Mouse (Mus musculus): Measurements from ENCODE around the gene Tyk2. TPM values are rescaled to one million over a fixed set of nuclear protein-coding genes. Genes with fewer than 3 reads are reported as not detected.

Gene Tyk2
- polyA plus RNA-seq, 1 experiment from 2014 or later = 11.5 TPM

- WGBS = 93% methylated on average over 1 of the region's 1 CpGs
- Histone ChIP-seq H3K9ac (ENCODE audit: low read depth, low read length) (no peak overlapping the region), H3K27me3 (replicated peaks; ENCODE audit: control insufficient read depth, insufficient read depth, low read length) (no peaks in the 10 kb centered on the region), H3K36me3 (ENCODE audit: control insufficient read depth, insufficient read depth, low read length) (peaks cover 48% of the 10 kb centered on the region), H3K27ac (ENCODE audit: low read depth, low read length) (peak overlapping the region; percentile 70), H3K4me3 (ENCODE audit: low read depth, low read length) (0 out of 2 replicates have a peak overlapping the region, but pooled peaks have one; percentile 85), H3K9me3 (ENCODE audit: control insufficient read depth, low read length) (no peaks in the 10 kb centered on the region), H3K4me1 (replicated peaks; ENCODE audit: control insufficient read depth, insufficient read depth, low read length) (peaks cover 10% of the 10 kb centered on the region; the same call in 1 of the 2 replicates), H3K4me2 (peak overlapping the region; percentile 65)
- no peak for DNase-seq (ENCODE audit: low spot score)
- no peak for ATAC-seq (replicated peaks; ENCODE audit: low FRiP score)
Measured at GRCm38 (mm10) chr9:21074173-21074572, 56.9 kb downstream of the Tyk2 start.

GRCm38 (mm10) chr9:21073044-21073840 is 57.8 kb downstream of the Tyk2 start, which contains the start of the genes Gm49373 and Fdx1l:
TSS of gene Gm49373 (minus strand) at chr9:21073096.
TSS of gene Fdx1l (minus strand) at chr9:21073614.
- H3K27ac ChIP-seq (ENCODE audit: low read depth, low read length) = peak within 1 kb of the TSS; percentile 70
- peaks cover 10% of the 10 kb centered on the region; the same call in 1 of the 2 replicates for H3K4me1 ChIP-seq (replicated peaks; ENCODE audit: control insufficient read depth, insufficient read depth, low read length)
- WGBS = 2% methylated on average over 57 of the region's 58 CpGs
- H3K27me3 ChIP-seq (replicated peaks; ENCODE audit: control insufficient read depth, insufficient read depth, low read length) = no peaks in the 10 kb centered on the region
- ATAC-seq (replicated peaks; ENCODE audit: low FRiP score) (peak; percentile 91), DNase-seq (ENCODE audit: low spot score) (peak; percentile 88)
- no peaks in the 10 kb centered on the region for H3K9me3 ChIP-seq (ENCODE audit: control insufficient read depth, low read length)
- H3K9ac ChIP-seq (ENCODE audit: low read depth, low read length) = peak within 1 kb of the TSS; percentile 93
- peak within 1 kb of the TSS; percentile 65 for H3K4me2 ChIP-seq
- H3K36me3 ChIP-seq (ENCODE audit: control insufficient read depth, insufficient read depth, low read length) = peaks cover 40% of the 10 kb centered on the region
- H3K4me3 ChIP-seq (ENCODE audit: low read depth, low read length) = peak within 1 kb of the TSS; percentile 85

- ATAC-seq (replicated peaks; ENCODE audit: low FRiP score) (peak; percentile 24), DNase-seq (ENCODE audit: low spot score) (peak; percentile 50)
- peaks cover 38% of the 10 kb centered on the region for H3K36me3 ChIP-seq (ENCODE audit: control insufficient read depth, insufficient read depth, low read length)
- peak overlapping the region; percentile 70; the same call in 1 of the 2 replicates for H3K27ac ChIP-seq (ENCODE audit: low read depth, low read length)
- H3K4me1 ChIP-seq (replicated peaks; ENCODE audit: control insufficient read depth, insufficient read depth, low read length) = peaks cover 10% of the 10 kb centered on the region; the same call in 1 of the 2 replicates
- peak overlapping the region; percentile 65 for H3K4me2 ChIP-seq
- H3K9me3 ChIP-seq (ENCODE audit: control insufficient read depth, low read length) = no peaks in the 10 kb centered on the region
- 11% methylated on average over 4 of the region's 4 CpGs for WGBS
- H3K27me3 ChIP-seq (replicated peaks; ENCODE audit: control insufficient read depth, insufficient read depth, low read length) = no peaks in the 10 kb centered on the region
- H3K4me3 ChIP-seq (ENCODE audit: low read depth, low read length) = peak overlapping the region; percentile 85
- peak overlapping the region; percentile 93 for H3K9ac ChIP-seq (ENCODE audit: low read depth, low read length)
Measured at GRCm38 (mm10) chr9:21072641-21073040, 58.4 kb downstream of the Tyk2 start.

- Histone ChIP-seq H3K27me3 (replicated peaks; ENCODE audit: control insufficient read depth, insufficient read depth, low read length) (no peaks in the 10 kb centered on the region), H3K4me1 (replicated peaks; ENCODE audit: control insufficient read depth, insufficient read depth, low read length) (peaks cover 5% of the 10 kb centered on the region; the same call in 1 of the 2 replicates), H3K4me3 (ENCODE audit: low read depth, low read length) (no peak within 1 kb of the TSS), H3K9me3 (ENCODE audit: control insufficient read depth, low read length) (no peaks in the 10 kb centered on the region), H3K27ac (ENCODE audit: low read depth, low read length) (no peak within 1 kb of the TSS), H3K9ac (ENCODE audit: low read depth, low read length) (no peak within 1 kb of the TSS), H3K36me3 (ENCODE audit: control insufficient read depth, insufficient read depth, low read length) (peaks cover 32% of the 10 kb centered on the region), H3K4me2 (no peak within 1 kb of the TSS)
- ATAC-seq (replicated peaks; ENCODE audit: low FRiP score) = no peak
- no peak for DNase-seq (ENCODE audit: low spot score)
- WGBS = 83% methylated on average over 27 of the region's 27 CpGs
Measured at GRCm38 (mm10) chr9:21067006-21067684, 63.9 kb downstream of the Tyk2 start, which contains the start of gene Zglp1. TSS of gene Zglp1 (minus strand) at chr9:21067093.

GRCm38 (mm10) chr9:21062928-21063327 is 68.1 kb downstream of the Tyk2 start:
- Histone ChIP-seq H3K4me1 (replicated peaks; ENCODE audit: control insufficient read depth, insufficient read depth, low read length) (no peaks in the 10 kb centered on the region), H3K27ac (ENCODE audit: low read depth, low read length) (no peak overlapping the region), H3K27me3 (replicated peaks; ENCODE audit: control insufficient read depth, insufficient read depth, low read length) (no peaks in the 10 kb centered on the region), H3K4me2 (no peak overlapping the region), H3K4me3 (ENCODE audit: low read depth, low read length) (no peak overlapping the region), H3K9ac (ENCODE audit: low read depth, low read length) (no peak overlapping the region), H3K36me3 (ENCODE audit: control insufficient read depth, insufficient read depth, low read length) (peaks cover 25% of the 10 kb centered on the region), H3K9me3 (ENCODE audit: control insufficient read depth, low read length) (no peaks in the 10 kb centered on the region)
- no peak for ATAC-seq (replicated peaks; ENCODE audit: low FRiP score)
- WGBS = 80% methylated on average over 2 of the region's 2 CpGs
- DNase-seq (ENCODE audit: low spot score) = no peak

Small RNA genes lying within 50 kb of the gene (microRNA-seq; reads per million reads assigned to microRNA genes)
- not detected for gene Mir7082 (ENCODE audit: borderline number of aligned reads)

Other genes with a start within 250 kb of the Tyk2 start
- 170 and 178 TPM in 2 replicates for gene Ppan, start 243.1 kb downstream of the Tyk2 start, polyA plus RNA-seq (2014; fragmentation: Nextera tagmentation; extraction: Ambion mirVana)
- 440 and 448 TPM in 2 replicates for gene Eif3g, start 232.6 kb downstream of the Tyk2 start, polyA plus RNA-seq (2014; fragmentation: Nextera tagmentation; extraction: Ambion mirVana)
- gene Dnmt1, start 171.4 kb downstream of the Tyk2 start, polyA plus RNA-seq (2014; fragmentation: Nextera tagmentation; extraction: Ambion mirVana) = 85.1 and 87.5 TPM in 2 replicates
- gene S1pr2, start 154.5 kb downstream of the Tyk2 start, polyA plus RNA-seq (2014; fragmentation: Nextera tagmentation; extraction: Ambion mirVana) = 15.2 and 16.8 TPM in 2 replicates
- 138 and 145 TPM in 2 replicates for gene Mrpl4, start 128.5 kb downstream of the Tyk2 start, polyA plus RNA-seq (2014; fragmentation: Nextera tagmentation; extraction: Ambion mirVana)
- gene Icam1, start 115.3 kb downstream of the Tyk2 start, polyA plus RNA-seq (2014; fragmentation: Nextera tagmentation; extraction: Ambion mirVana) = 12.2 and 13.0 TPM in 2 replicates
- 146 and 147 TPM in 2 replicates for gene Icam4, start 101.9 kb downstream of the Tyk2 start, polyA plus RNA-seq (2014; fragmentation: Nextera tagmentation; extraction: Ambion mirVana)
- gene Icam5, start 99.2 kb downstream of the Tyk2 start, polyA plus RNA-seq (2014; fragmentation: Nextera tagmentation; extraction: Ambion mirVana) = 0.37 and 0.44 TPM in 2 replicates
- gene Zglp1, start 64.2 kb downstream of the Tyk2 start, polyA plus RNA-seq (2014; fragmentation: Nextera tagmentation; extraction: Ambion mirVana) = 0.67 and 1.4 TPM in 2 replicates
- gene Gm49373, start 58.1 kb downstream of the Tyk2 start, polyA plus RNA-seq (2014; fragmentation: Nextera tagmentation; extraction: Ambion mirVana) = 0.53 and 1.4 TPM in 2 replicates
- gene Fdx1l, start 57.6 kb downstream of the Tyk2 start, polyA plus RNA-seq (2014; fragmentation: Nextera tagmentation; extraction: Ambion mirVana) = 74.9 and 75.1 TPM in 2 replicates
- 4.2 and 4.3 TPM in 2 replicates for gene Gm38431, start 39.2 kb downstream of the Tyk2 start, polyA plus RNA-seq (2014; fragmentation: Nextera tagmentation; extraction: Ambion mirVana)
- 89.8 and 94.0 TPM in 2 replicates for gene Raver1, start 39.2 kb downstream of the Tyk2 start, polyA plus RNA-seq (2014; fragmentation: Nextera tagmentation; extraction: Ambion mirVana)
- gene Cdc37, start 18.7 kb upstream of the Tyk2 start, polyA plus RNA-seq (2014; fragmentation: Nextera tagmentation; extraction: Ambion mirVana) = 334 and 347 TPM in 2 replicates
- 5.3 and 5.4 TPM in 2 replicates for gene Pde4a, start 34.5 kb upstream of the Tyk2 start, polyA plus RNA-seq (2014; fragmentation: Nextera tagmentation; extraction: Ambion mirVana)
- 43.8 and 45.1 TPM in 2 replicates for gene Keap1, start 108.1 kb upstream of the Tyk2 start, polyA plus RNA-seq (2014; fragmentation: Nextera tagmentation; extraction: Ambion mirVana)
- gene S1pr5, start 117.2 kb upstream of the Tyk2 start, polyA plus RNA-seq (2014; fragmentation: Nextera tagmentation; extraction: Ambion mirVana) = not detected in 2 replicates
- 57.0 and 61.1 TPM in 2 replicates for gene Atg4d, start 134.1 kb upstream of the Tyk2 start, polyA plus RNA-seq (2014; fragmentation: Nextera tagmentation; extraction: Ambion mirVana)
- 19.3 and 24.2 TPM in 2 replicates for gene Kri1, start 156.7 kb upstream of the Tyk2 start, polyA plus RNA-seq (2014; fragmentation: Nextera tagmentation; extraction: Ambion mirVana)
- 48.0 and 48.2 TPM in 2 replicates for gene Cdkn2d, start 160.2 kb upstream of the Tyk2 start, polyA plus RNA-seq (2014; fragmentation: Nextera tagmentation; extraction: Ambion mirVana)
- 1.2 and 1.6 TPM in 2 replicates for gene Ap1m2, start 181.1 kb upstream of the Tyk2 start, polyA plus RNA-seq (2014; fragmentation: Nextera tagmentation; extraction: Ambion mirVana)
- gene Slc44a2, start 189.5 kb upstream of the Tyk2 start, polyA plus RNA-seq (2014; fragmentation: Nextera tagmentation; extraction: Ambion mirVana) = 57.2 and 61.2 TPM in 2 replicates
- 141 and 149 TPM in 2 replicates for gene Ilf3, start 236.6 kb upstream of the Tyk2 start, polyA plus RNA-seq (2014; fragmentation: Nextera tagmentation; extraction: Ambion mirVana)

Data from liver, embryonic 11.5 days (tissue).